In the genomic region with DNA sequence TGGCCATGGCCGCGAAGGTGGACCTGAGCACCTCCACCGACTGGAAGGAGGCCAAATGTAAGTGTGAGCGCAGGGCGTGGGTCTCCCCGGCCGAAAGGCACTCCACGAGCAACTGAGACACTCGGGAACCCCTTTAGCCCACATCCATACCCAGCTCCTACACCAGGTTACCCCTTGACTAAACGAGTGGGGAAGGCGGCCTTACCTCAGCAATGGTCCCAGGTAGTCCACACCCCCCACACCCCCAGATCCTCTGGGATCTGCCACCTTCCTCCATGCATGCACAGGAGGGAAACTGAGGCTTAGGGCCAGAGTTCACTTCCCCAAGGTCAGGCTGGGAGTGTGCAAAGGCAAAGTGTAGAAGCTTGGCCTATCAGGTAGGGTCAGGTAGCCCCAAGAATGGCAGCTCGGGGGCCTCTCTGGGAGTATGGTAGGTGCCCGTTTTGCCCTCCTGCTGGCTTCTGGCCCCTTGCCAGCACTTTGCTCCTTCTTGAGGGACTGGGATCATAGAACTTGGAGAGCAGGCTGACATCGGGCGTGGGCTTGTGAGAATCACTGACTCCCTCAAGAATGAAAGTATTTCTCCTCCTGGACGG, we compare ENCODE assay signal across 8 mouse cellular contexts. TPM values are rescaled to one million over a fixed set of nuclear protein-coding genes. Genes with fewer than 3 reads are reported as not detected.
DNase-seq lines count a peak whose midpoint lies in the region; ATAC-seq lines count a peak whose summit lies in the region.

No protein-coding gene starts in this region.

- 3% methylated on average over 16 of the region's 16 CpGs for WGBS in embryonic facial prominence, embryonic 13.5 days
- 3% methylated on average over 16 of the region's 16 CpGs for WGBS in midbrain, embryonic 12.5 days

- intact Hi-C loops in gastrocnemius, postnatal 14 days (cut with DNase I; ENCODE audit: low total_unique reads), result no loop called here

- DNase-seq in gastrocnemius, postnatal 10 days, result peak; percentile 80
- DNase-seq in gastrocnemius, postnatal 14 days, result no peak
- peak; percentile 56 to 61 for DNase-seq in spleen, postnatal 10 days (ENCODE audit: low spot score in 2 of 2)
- DNase-seq in spleen, adult 12 weeks (ENCODE audit: low spot score), result no peak
- DNase-seq in kidney, postnatal 36 days, result peak; percentile 71 to 87
- DNase-seq in retina, embryonic 14.5 days (ENCODE audit: low spot score), result no peak

- peak; percentile 4; the same call in 1 of the 2 replicates for ATAC-seq in embryonic facial prominence, embryonic 13.5 days (ENCODE audit: insufficient number of reproducible peaks, insufficient read depth, low FRiP score, low TSS enrichment, low read depth)
- ATAC-seq in midbrain, embryonic 12.5 days (ENCODE audit: low FRiP score, low read depth), result peak; percentile 53

- no peaks in the 10 kb centered on the region for H3K36me3 ChIP-seq in embryonic facial prominence, embryonic 13.5 days
- no peaks in the 10 kb centered on the region for H3K36me3 ChIP-seq in midbrain, embryonic 12.5 days

- no peaks in the 10 kb centered on the region for H3K27me3 ChIP-seq in embryonic facial prominence, embryonic 13.5 days
- peaks cover 40% of the 10 kb centered on the region for H3K27me3 ChIP-seq in midbrain, embryonic 12.5 days

- peak overlapping the region; percentile 75 for H3K9ac ChIP-seq in embryonic facial prominence, embryonic 13.5 days
- peak overlapping the region; percentile 58 for H3K9ac ChIP-seq in midbrain, embryonic 12.5 days (replicated peaks)

- H3K4me3 ChIP-seq in embryonic facial prominence, embryonic 13.5 days, result peak overlapping the region; percentile 76
- H3K4me3 ChIP-seq in midbrain, embryonic 12.5 days, result peak overlapping the region; percentile 58

- H3K4me2 ChIP-seq in embryonic facial prominence, embryonic 13.5 days, result peak overlapping the region; percentile 100
- H3K4me2 ChIP-seq in midbrain, embryonic 12.5 days (replicated peaks), result peak overlapping the region; percentile 100

- no peaks in the 10 kb centered on the region for H3K9me3 ChIP-seq in embryonic facial prominence, embryonic 13.5 days
- no peaks in the 10 kb centered on the region for H3K9me3 ChIP-seq in midbrain, embryonic 12.5 days

- H3K4me1 ChIP-seq in embryonic facial prominence, embryonic 13.5 days, result peaks cover 29% of the 10 kb centered on the region
- H3K4me1 ChIP-seq in midbrain, embryonic 12.5 days, result peaks cover 22% of the 10 kb centered on the region

- no peak overlapping the region for H3K27ac ChIP-seq in embryonic facial prominence, embryonic 13.5 days
- no peak overlapping the region for H3K27ac ChIP-seq in midbrain, embryonic 12.5 days (replicated peaks)

RNA-seq across cellular contexts. Expression of a gene that starts 0.6 kb away (rescaled TPM):
- 100 to 1,000 TPM; 201 to 216 TPM for total RNA-seq in gastrocnemius, postnatal 10 days (2021)
- 100 to 1,000 TPM; 187 to 192 TPM for total RNA-seq in gastrocnemius, postnatal 14 days (2021)
- 7.1 and 9.0 TPM in 2 replicates for polyA plus RNA-seq in embryonic facial prominence, embryonic 13.5 days (2015; fragmentation: Nextera tagmentation; extraction: Ambion mirVana)
- polyA plus RNA-seq in midbrain, embryonic 12.5 days (2016; fragmentation: Nextera tagmentation; extraction: Ambion mirVana), result 3.0 and 3.3 TPM in 2 replicates

RNA-seq across cellular contexts. Expression of a gene that starts 17.5 kb away (rescaled TPM):
- 100 to 1,000 TPM in 1 of 2 experiments, 10 to 100 TPM in 1; 98.2 to 100 TPM for total RNA-seq in gastrocnemius, postnatal 10 days (2021)
- total RNA-seq in gastrocnemius, postnatal 14 days (2021), result 10 to 100 TPM; 80.3 to 92.4 TPM
- 211 and 240 TPM in 2 replicates for polyA plus RNA-seq in embryonic facial prominence, embryonic 13.5 days (2015; fragmentation: Nextera tagmentation; extraction: Ambion mirVana)
- 315 and 316 TPM in 2 replicates for polyA plus RNA-seq in midbrain, embryonic 12.5 days (2016; fragmentation: Nextera tagmentation; extraction: Ambion mirVana)

RNA-seq across cellular contexts. Expression of a gene that starts 38.0 kb away (rescaled TPM):
- 1 to 10 TPM; 1.7 to 4.9 TPM for total RNA-seq in gastrocnemius, postnatal 10 days (2021)
- 1 to 10 TPM; 2.0 to 2.2 TPM for total RNA-seq in gastrocnemius, postnatal 14 days (2021)
- 6.9 and 7.9 TPM in 2 replicates for polyA plus RNA-seq in embryonic facial prominence, embryonic 13.5 days (2015; fragmentation: Nextera tagmentation; extraction: Ambion mirVana)
- polyA plus RNA-seq in midbrain, embryonic 12.5 days (2016; fragmentation: Nextera tagmentation; extraction: Ambion mirVana), result 6.5 and 8.2 TPM in 2 replicates

RNA-seq across cellular contexts. Expression of a gene that starts 48.3 kb away (rescaled TPM):
- under 1 TPM; 0.61 to 0.99 TPM for total RNA-seq in gastrocnemius, postnatal 10 days (2021)
- under 1 TPM; 0.27 to 0.51 TPM for total RNA-seq in gastrocnemius, postnatal 14 days (2021)
- polyA plus RNA-seq in embryonic facial prominence, embryonic 13.5 days (2015; fragmentation: Nextera tagmentation; extraction: Ambion mirVana), result 13.0 and 13.6 TPM in 2 replicates
- polyA plus RNA-seq in midbrain, embryonic 12.5 days (2016; fragmentation: Nextera tagmentation; extraction: Ambion mirVana), result 8.0 and 8.2 TPM in 2 replicates

Comparison
In these comparisons a context has a peak if more than half of its experiments do, and no peak if none do; other contexts are left out.
1. DNase-seq: peak in gastrocnemius, postnatal 10 days (single experiment), spleen, postnatal 10 days (2 of 2) and kidney, postnatal 36 days (2 of 2); none in gastrocnemius, postnatal 14 days (single experiment), spleen, adult 12 weeks (single experiment) and retina, embryonic 14.5 days (single experiment).